Mouse (Mus musculus): ENCODE results near the gene Foxc2.
A peak's percentile ranks its signal among the peaks of the same experiment; 100 is the strongest.

The Foxc2 gene

GRCm38 (mm10) chr8:121086004-121086900 is 29.7 kb upstream of the Foxc2 start:
- no peak for DNase-seq (ENCODE audit: low spot score)

GRCm38 (mm10) chr8:121088281-121088680 is 27.7 kb upstream of the Foxc2 start:
- DNase-seq (ENCODE audit: low spot score) = no peak

DNA sequence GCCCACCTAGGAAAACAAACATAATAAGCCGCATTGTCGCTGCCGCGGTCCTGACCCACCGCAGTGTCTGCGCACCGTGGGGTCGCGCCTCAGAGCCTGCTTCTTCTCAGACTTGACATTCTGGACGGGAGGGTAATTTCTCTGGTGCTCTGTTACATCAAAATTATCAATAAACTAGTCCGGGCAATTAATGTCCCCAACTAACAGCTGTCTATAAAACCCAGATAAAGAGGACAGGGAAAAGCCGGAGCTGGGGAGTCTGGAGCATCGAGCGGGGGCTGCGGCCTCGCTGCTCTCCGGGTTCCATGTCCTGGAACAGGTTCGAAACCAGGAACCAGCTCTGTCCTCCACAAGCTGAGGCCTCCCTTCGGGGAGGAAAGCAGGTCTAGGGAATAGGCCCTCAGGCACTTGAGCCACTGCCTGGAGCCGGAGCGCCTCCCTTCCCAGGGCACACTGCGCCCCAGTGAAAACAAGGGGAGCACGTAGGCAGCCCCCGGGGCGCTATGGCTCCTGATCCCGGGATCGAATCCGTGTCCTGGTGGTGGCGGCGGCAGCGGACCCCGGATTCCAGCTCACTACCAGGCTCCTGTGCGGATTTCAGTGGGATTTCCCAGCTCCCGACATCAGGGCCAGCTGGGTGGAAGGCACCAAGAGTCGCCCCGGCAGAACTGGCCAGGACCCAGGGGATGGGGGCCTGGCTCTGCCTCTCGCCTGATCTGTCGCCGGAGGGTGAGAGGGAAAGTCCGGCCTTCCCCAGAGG is 26.9 kb upstream of the Foxc2 start:
- no peak for DNase-seq (ENCODE audit: low spot score)

- no peak for DNase-seq (ENCODE audit: low spot score)
Observed at GRCm38 (mm10) chr8:121089631-121090380, 26.2 kb upstream of the Foxc2 start.

- DNase-seq (ENCODE audit: low spot score) = no peak
Observed at GRCm38 (mm10) chr8:121090716-121091115, 25.3 kb upstream of the Foxc2 start.

GRCm38 (mm10) chr8:121092141-121092540 is 23.8 kb upstream of the Foxc2 start:
- DNase-seq (ENCODE audit: low spot score) = no peak

GRCm38 (mm10) chr8:121092627-121093026 is 23.3 kb upstream of the Foxc2 start:
- DNase-seq (ENCODE audit: low spot score) = peak; percentile 88

- DNase-seq (ENCODE audit: low spot score) = no peak
Observed at GRCm38 (mm10) chr8:121093496-121093895, 22.5 kb upstream of the Foxc2 start.

GRCm38 (mm10) chr8:121104049-121104818 is 11.7 kb upstream of the Foxc2 start:
- peak; percentile 75 for DNase-seq (ENCODE audit: low spot score)

DNA sequence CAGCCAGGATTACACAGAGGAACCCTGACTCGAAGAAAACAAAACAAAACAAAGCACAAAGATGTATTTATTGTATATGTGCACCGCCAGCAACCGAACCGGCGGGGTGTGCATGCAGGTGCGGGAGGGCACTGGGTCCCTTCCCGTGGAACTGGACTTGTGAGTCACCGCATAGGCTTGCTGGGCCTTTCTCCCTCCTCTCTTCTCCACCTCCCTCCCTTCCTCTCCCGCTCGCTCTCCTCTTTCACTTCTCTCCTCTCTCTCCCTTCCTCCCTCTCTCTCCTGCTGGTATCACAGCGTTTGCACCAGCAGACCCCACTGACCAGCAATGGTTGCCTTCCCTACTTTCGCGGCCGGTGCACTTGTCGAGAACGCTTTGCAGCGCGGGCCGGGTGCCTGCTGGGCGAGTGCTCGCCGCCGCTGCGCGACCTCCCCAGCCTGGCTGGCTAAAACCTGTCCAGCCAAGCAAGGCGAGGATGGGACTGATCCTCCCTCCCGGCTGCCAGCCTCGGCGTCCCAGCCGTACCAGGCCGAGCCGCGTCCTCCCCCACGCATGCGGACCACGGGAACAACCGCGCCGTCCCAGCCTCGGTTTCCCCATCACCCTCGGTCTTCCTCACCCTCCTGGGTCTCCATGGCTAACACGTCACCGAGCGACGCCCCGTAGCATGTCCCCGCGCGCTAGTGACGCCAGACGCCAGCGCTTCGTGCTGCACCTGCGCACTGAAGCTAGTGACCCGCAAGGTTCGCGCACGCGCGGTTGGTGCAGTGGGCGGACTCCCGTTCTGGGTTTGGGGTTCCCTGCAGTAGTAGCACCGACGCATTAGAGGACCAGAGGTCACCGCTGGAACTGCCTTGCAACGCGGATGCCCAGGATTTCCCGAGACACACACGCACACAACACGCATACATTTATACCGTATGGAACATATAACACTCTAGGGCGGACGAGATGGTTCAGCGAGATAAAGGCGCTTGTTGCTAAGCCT is 8.0 kb upstream of the Foxc2 start, which contains the start of gene Mthfsd:
TSS of gene Mthfsd (minus strand) at position 725 of the 989 bp plus-strand sequence.
- DNase-seq (ENCODE audit: low spot score) = peak; percentile 99

DNA sequence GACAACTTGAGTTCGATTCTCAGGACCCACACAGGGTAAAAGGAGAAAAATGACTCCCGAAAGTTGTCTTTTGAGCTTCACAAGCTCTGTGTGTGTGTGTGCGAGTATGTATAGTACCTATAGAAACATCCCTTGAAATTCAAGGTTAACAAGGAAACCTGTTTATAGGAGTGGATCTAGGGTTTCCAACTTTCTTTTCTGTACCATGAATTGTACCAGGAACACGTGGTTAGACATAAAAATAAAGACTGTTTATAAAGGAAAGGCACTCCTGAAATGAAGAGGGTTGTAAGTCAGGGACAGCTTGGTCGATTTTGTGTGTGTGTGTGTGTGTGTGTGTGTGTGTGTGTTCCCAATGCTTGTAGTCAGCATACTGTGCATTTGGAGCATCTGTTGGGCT is 7.3 kb upstream of the Foxc2 start:
- DNase-seq (ENCODE audit: low spot score) = no peak

GRCm38 (mm10) chr8:121111145-121111907 is 4.6 kb upstream of the Foxc2 start:
- no peak for DNase-seq (ENCODE audit: low spot score)

GRCm38 (mm10) chr8:121113261-121113660 is 2.7 kb upstream of the Foxc2 start:
- peak; percentile 96 for DNase-seq (ENCODE audit: low spot score)

DNA sequence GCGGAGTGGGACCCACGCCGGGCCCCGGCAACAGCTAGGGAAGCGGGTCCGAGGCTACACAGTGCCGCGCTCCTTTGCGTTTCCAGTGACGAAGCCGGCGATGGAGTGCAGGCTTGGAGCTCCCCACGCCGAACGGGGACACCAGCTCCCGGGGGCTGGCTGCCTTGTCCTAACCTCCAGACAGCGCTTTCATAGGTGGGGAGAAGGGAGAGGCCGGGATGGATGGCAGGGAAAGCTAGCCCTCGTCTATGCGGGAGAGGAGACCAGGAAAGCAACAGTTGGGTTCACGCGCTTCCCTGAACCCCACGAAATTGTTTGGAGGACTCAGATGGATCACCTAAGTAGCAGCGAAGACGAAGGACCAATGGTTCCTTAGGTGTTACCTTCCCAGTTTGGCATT is 835 bp upstream of the Foxc2 start:
- DNase-seq (ENCODE audit: low spot score) = no peak

DNA sequence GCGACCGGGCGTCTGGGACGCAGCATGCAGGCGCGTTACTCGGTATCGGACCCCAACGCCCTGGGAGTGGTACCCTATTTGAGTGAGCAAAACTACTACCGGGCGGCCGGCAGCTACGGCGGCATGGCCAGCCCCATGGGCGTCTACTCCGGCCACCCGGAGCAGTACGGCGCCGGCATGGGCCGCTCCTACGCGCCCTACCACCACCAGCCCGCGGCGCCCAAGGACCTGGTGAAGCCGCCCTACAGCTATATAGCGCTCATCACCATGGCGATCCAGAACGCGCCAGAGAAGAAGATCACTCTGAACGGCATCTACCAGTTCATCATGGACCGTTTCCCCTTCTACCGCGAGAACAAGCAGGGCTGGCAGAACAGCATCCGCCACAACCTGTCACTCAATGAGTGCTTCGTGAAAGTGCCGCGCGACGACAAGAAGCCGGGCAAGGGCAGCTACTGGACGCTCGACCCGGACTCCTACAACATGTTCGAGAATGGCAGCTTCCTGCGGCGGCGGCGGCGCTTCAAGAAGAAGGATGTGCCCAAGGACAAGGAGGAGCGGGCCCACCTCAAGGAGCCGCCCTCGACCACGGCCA is 717 bp downstream of the Foxc2 start:
- DNase-seq (ENCODE audit: low spot score) = no peak

DNA sequence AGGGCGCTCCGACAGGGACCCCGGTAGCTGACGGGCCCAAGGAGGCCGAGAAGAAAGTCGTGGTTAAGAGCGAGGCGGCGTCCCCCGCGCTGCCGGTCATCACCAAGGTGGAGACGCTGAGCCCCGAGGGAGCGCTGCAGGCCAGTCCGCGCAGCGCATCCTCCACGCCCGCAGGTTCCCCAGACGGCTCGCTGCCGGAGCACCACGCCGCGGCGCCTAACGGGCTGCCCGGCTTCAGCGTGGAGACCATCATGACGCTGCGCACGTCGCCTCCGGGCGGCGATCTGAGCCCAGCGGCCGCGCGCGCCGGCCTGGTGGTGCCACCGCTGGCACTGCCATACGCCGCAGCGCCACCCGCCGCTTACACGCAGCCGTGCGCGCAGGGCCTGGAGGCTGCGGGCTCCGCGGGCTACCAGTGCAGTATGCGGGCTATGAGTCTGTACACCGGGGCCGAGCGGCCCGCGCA is 1.2 kb downstream of the Foxc2 start:
- no peak for DNase-seq (ENCODE audit: low spot score)

DNA sequence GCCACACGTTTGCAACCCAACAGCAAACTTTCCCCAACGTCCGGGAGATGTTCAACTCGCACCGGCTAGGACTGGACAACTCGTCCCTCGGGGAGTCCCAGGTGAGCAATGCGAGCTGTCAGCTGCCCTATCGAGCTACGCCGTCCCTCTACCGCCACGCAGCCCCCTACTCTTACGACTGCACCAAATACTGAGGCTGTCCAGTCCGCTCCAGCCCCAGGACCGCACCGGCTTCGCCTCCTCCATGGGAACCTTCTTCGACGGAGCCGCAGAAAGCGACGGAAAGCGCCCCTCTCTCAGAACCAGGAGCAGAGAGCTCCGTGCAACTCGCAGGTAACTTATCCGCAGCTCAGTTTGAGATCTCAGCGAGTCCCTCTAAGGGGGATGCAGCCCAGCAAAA is 1.9 kb downstream of the Foxc2 start:
- no peak for DNase-seq (ENCODE audit: low spot score)

DNA sequence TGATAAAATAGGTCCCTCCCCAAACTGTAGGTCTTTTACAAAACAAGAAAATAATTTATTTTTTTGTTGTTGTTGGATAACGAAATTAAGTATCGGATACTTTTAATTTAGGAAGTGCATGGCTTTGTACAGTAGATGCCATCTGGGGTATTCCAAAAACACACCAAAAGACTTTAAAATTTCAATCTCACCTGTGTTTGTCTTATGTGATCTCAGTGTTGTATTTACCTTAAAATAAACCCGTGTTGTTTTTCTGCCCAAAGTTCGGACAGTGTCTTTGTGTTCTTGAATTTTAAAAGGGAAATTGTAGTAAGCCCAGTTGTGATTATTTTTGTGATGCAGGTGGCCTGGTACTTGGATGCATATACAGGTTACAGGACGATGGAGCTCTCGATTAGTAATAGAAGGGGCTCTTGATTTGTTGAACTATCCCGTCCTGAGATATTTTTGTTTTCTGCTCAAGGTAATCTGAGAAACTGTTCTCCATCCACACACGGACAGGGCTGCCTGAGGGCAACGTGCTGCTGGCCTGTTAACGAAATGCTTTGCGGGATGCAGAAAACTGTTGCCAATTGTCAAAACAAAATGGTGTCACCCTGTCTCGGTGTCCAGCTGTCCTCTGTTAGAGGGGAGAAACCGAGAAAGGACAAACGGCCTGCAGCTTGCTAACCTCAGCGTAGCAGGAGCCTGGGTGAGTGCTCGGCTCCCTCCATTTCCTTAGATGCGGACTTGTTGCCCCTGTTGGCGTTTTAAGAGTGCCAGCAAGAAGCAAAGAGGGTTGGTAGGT is 2.9 kb downstream of the Foxc2 start:
- no peak for DNase-seq (ENCODE audit: low spot score)
